Comparison of ENCODE assay signal across 8 mouse cellular contexts in the genomic region with DNA sequence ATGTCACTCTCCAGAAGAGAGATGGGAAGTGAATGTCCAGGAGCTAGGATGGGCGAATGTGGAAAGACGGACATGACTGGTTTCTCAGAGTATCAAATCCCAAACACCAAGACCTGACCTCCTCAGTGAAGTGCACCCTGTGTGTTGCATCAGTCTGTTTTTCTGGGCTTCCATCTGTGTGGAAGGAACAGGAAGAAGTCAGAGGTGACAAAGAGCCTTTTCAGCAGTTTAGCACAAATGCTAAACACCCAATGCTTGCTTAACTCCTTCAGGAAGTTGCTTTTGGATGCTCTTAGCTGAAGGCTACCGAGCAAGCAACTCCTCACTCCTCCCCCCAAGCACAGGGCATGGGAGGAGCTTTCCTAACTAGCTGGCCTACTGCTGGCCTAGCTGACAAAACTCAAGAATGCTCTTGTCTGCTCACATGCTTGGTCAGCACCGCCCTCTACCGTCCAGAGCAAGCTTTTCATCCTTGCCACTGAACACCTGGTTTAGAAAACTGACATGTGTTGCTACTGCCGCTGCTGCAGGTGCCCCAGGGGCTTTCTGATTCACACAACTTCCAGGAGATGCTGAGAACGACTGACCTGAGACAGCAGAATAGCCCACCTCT.
DNase-seq lines count a peak whose midpoint lies in the region; ATAC-seq and TF ChIP-seq lines count a peak whose summit lies in the region.

No protein-coding gene starts in this region.

- no peaks in the 10 kb centered on the region for H3K9me3 ChIP-seq in ES-E14 (ENCODE audit: control insufficient read depth, insufficient read depth, low read depth, low read length)
- H3K9me3 ChIP-seq in lung, embryonic 14.5 days (ENCODE audit: low read depth, low read length): no peaks in the 10 kb centered on the region

- H3K4me3 ChIP-seq in ES-E14 (ENCODE audit: insufficient read depth in 1 of 2, low read depth in 1 of 2, low read length in 2 of 2, poor library complexity in 1 of 2, severe bottlenecking in 1 of 2): no peak overlapping the region
- H3K4me3 ChIP-seq in layer of hippocampus, adult 2 months: no peak overlapping the region
- H3K4me3 ChIP-seq in lung, embryonic 14.5 days (ENCODE audit: low read depth, low read length): no peak overlapping the region
- H3K4me3 ChIP-seq in olfactory bulb, adult 2 months (ENCODE audit: insufficient read depth, low read depth, low read length): no peak overlapping the region

- no peak overlapping the region for H3K27ac ChIP-seq in ES-E14 (ENCODE audit: insufficient read depth, low read depth, low read length, poor library complexity, severe bottlenecking)
- H3K27ac ChIP-seq in layer of hippocampus, adult 2 months: no peak overlapping the region
- peak overlapping the region; percentile 10; the same call in 1 of the 2 replicates for H3K27ac ChIP-seq in lung, embryonic 14.5 days (ENCODE audit: low read depth)
- no peak overlapping the region for H3K27ac ChIP-seq in olfactory bulb, adult 2 months (ENCODE audit: insufficient read depth, low read depth, low read length)

- H3K4me1 ChIP-seq in ES-E14 (ENCODE audit: control insufficient read depth in 2 of 2, insufficient read depth in 2 of 2, low read length in 2 of 2, poor library complexity in 1 of 2): no peaks in the 10 kb centered on the region; a peak in 1 of 4 replicates
- no peaks in the 10 kb centered on the region for H3K4me1 ChIP-seq in lung, embryonic 14.5 days (ENCODE audit: insufficient read depth)
- H3K4me1 ChIP-seq in olfactory bulb, adult 2 months (ENCODE audit: control insufficient read depth, insufficient read depth, low read length): no peaks in the 10 kb centered on the region

- peak; percentile 83 for DNase-seq in ES-E14 (ENCODE audit: low read depth, low spot score)
- DNase-seq in cerebellum, adult 18-20 months: peak; percentile 80
- DNase-seq in forelimb bud, embryonic 11.5 days (ENCODE audit: low read depth, low spot score): peak; percentile 82
- peak; percentile 85 for DNase-seq in heart, postnatal 4 days
- DNase-seq in layer of hippocampus, adult 2 months (ENCODE audit: low spot score in 2 of 2): peak; percentile 70 to 82
- peak; percentile 94 for DNase-seq in lung, embryonic 14.5 days
- peak; percentile 56 to 63 for DNase-seq in thymus, adult 18-20 months

- in situ Hi-C loops in ES-E14 (cut with MboI; ENCODE audit: low sequenced_read_pairs in 2 of 2, unreplicated experiment in 2 of 2): loop anchor here in 1 of 2 experiments (5.0 to 10.0 kb wide), 2 partner anchors 185 to 358 kb away; partner anchors contain the start of gene Cemip

- ATAC-seq in lung, embryonic 14.5 days (ENCODE audit: insufficient read depth): peak; percentile 94

- H3K9ac ChIP-seq in ES-E14 (ENCODE audit: insufficient read depth, low read depth, low read length, poor library complexity, severe bottlenecking): no peak overlapping the region
- no peak overlapping the region for H3K9ac ChIP-seq in lung, embryonic 14.5 days

- 21% methylated on average over 7 of the region's 7 CpGs for WGBS in lung, embryonic 14.5 days
- WGBS in olfactory bulb, adult 2 months: 27% methylated on average over 7 of the region's 7 CpGs

- no peaks in the 10 kb centered on the region for H3K36me3 ChIP-seq in ES-E14 (ENCODE audit: control insufficient read depth, insufficient read depth, low read length, poor library complexity, severe bottlenecking)
- H3K36me3 ChIP-seq in lung, embryonic 14.5 days (ENCODE audit: insufficient read depth): peaks cover 34% of the 10 kb centered on the region; the same call in 1 of the 2 replicates

- no peaks in the 10 kb centered on the region for H3K27me3 ChIP-seq in lung, embryonic 14.5 days (ENCODE audit: insufficient read depth, low read length)

- TF ChIP-seq CTCF in layer of hippocampus, adult 2 months (conservative IDR thresholded peaks at IDR 0.05): peak; percentile 96
- TF ChIP-seq CTCF in lung, embryonic 14.5 days (IDR thresholded peaks at IDR 0.05; ENCODE audit: low read depth): peak; percentile 98
- peak; percentile 54; the same call in 1 of the 2 replicates for TF ChIP-seq CTCF in olfactory bulb, adult 2 months (IDR thresholded peaks at IDR 0.05; ENCODE audit: insufficient read depth, low read depth, low read length)

- no peak for TF ChIP-seq POLR2A in olfactory bulb, adult 2 months (IDR thresholded peaks at IDR 0.05; ENCODE audit: insufficient read depth, low read depth, low read length)

- no peak overlapping the region for H3K4me2 ChIP-seq in lung, embryonic 14.5 days

TF ChIP-seq in ES-E14, 5 proteins besides CTCF, POLR2A, EP300 and RAD21:
- TF ChIP-seq ZC3H11A (IDR thresholded peaks at IDR 0.05; ENCODE audit: borderline replicate concordance, low read depth, low read length) (peak; percentile 87), MAFK (IDR thresholded peaks at IDR 0.05; ENCODE audit: insufficient read depth, low read depth, low read length) (0 out of 2 replicates have a peak, but pooled peaks have one; percentile 21), HCFC1 (IDR thresholded peaks at IDR 0.05; ENCODE audit: borderline replicate concordance, insufficient read depth, low read length) (no peak)
